Mouse (Mus musculus) cerebral cortex, adult 2 months (tissue): ENCODE results near the gene Opn1mw.

Source experiments
- WGBS: fragments of 180-500 bp; shearing (Covaris S2); methylation state at CpG from one replicate; pipeline ENCODE4 v1.1.7; 2018; 5-methylcytosine and 5-hydroxymethylcytosine counted together

Opn1mw gene

DNA sequence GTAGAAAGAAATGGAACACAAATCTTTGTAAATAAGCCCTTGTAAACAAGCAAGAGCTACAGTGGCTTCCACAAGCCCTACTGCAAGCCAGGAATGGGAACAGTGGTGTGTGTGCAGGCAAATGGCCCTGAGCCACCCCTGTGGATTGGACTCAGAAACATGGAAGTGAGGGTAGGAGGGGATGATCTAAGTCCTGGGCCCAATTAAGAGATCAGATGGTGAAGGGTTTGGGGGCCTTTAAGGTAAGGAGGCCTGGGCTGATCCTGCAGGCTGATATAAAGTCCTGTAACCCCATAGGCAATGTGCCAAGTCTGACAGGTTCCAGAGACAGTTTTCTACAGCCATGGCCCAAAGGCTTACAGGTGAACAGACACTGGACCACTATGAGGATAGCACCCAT lies at the start of gene Opn1mw:
TSS of gene Opn1mw (plus strand) at position 301 of the 400 bp plus-strand sequence.

DNA sequence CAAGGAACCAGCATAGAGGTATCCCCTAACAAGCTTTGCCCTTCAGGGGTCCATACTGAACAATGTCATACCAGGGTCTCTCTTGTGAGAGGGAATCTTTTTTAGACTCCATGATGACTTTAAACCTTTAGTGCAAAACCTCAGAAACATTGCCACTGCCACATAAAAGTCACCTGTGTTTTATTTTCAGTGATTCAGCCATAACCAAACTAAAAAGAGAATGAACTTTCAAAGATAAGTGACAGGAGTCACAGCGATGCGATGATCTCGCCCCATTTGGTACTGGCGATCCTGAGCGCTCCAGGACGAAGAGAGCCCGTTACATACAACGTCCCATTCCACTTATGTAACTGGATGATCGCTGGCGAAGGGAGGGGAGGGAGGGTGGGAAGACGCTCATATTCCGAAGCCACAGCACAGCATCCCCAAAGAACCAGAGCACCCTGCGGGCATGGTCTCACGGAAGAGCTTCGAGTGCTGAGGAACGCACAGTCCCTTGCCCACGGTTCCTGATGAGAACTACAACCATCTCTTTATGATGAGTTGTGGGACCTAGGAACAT lies 42.9 kb upstream of the Opn1mw start:
- WGBS = 4% methylated on average over 17 of the region's 17 CpGs

DNA sequence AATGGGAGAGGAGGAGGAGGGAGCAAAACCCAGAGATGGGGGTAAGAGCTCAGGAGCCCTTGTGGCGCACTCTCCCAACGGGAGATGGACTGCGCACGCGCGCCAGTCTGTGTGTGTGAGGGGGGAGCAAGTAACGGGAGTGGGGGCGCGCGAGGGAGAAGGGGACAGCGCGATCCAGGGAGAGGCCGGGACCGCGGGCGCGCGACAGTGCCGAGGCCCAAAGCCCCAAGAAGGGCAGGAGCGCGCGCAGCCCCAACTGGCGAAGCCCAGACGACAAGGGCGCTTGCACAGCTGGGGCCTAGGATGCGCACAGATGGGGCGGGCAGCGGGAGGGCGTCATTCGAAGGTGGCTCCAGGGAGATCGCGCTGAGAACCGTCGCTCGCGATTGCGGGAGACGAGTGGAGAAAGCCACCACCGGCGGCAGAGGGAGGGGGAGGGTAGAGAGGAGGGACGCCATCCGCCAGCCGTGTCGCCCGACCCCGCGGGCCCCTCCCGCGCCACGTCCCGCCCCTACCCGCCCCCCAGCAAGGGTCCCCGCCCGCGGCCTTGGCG lies 42.2 kb upstream of the Opn1mw start:
- 2% methylated on average over 37 of the region's 56 CpGs for WGBS

DNA sequence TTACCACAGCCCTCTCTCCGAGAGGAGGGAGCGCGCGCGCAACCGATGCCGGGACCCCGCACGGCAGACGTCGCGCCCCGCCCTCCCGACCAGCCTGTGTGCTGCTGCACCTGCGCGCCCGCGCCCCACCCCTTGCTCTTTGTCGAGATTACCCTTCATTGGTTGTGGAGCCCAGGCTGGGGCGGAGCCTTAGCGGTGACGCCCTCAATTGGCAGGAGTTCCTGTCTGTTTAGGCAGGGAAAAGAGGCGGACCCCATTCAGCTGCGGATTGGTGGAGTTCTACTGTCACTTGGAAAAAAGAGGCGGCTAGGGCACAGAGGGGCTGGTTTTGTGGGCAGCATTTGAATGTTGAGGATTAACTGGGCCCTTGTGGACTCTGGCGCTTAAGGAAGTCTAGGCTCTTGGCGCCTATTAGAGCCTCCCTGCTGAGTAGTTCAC lies 41.6 kb upstream of the Opn1mw start:
- 0% methylated on average over 24 of the region's 27 CpGs for WGBS

- 75% methylated on average over 1 of the region's 1 CpGs for WGBS
These were observed 32.1 kb upstream of the Opn1mw start for GRCm38 (mm10) chrX:74095130-74095529.

- WGBS = 18% methylated on average over 4 of the region's 4 CpGs
These were observed 23.6 kb upstream of the Opn1mw start for GRCm38 (mm10) chrX:74103457-74104188.

DNA sequence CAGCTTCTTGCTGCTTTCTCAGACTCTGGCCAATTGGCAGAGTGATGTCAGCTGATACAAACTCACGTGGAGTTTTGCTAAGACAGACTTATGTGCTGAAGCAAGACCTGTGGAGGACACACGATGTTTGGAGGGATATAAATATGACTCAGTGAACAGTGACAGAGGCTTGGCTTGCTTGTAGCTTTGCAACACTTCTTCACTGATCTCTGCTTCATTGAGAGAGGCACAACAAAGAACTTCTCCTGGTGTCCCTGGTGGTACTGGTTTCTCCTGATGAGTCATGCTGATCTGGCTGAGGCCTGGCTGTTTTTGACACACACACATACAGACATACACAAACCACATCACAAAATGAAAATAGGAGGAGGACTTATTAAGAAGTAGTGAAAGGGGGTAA lies 21.3 kb upstream of the Opn1mw start:
- WGBS = 38% methylated on average over 2 of the region's 2 CpGs

GRCm38 (mm10) chrX:74108747-74109146 lies 18.5 kb upstream of the Opn1mw start:
- WGBS = 12% methylated on average over 3 of the region's 3 CpGs

DNA sequence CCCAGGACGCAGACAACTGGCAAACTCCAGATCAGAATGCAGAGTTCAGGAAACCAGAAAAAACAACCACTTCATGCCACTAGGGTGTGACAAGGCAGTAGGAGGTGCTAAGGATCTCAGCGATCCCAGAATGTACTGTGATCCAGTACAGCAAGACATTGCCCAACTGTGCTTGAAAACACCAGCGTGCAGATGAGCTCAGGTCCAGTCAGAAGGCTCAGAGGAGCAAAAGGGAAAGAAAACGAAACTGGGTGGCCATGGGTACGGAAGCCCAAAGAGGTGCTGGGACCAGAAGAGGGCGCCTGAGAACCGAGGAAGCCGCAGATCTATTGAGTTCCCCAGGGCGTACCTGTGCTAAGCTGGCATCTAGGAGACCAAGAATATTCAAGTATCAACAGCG lies 11.8 kb upstream of the Opn1mw start:
- 1% methylated on average over 10 of the region's 10 CpGs for WGBS

- 66% methylated on average over 2 of the region's 2 CpGs for WGBS
These were observed 2.3 kb upstream of the Opn1mw start for GRCm38 (mm10) chrX:74124975-74125374.

GRCm38 (mm10) chrX:74135263-74135662 lies 8.0 kb downstream of the Opn1mw start, which contains the start of gene Mecp2:
Mecp2 (minus strand) TSS chrX:74135363.
- 54% methylated on average over 1 of the region's 1 CpGs for WGBS

GRCm38 (mm10) chrX:74167738-74168137 lies 40.5 kb downstream of the Opn1mw start, which contains the start of gene Tex28:
Tex28 (minus strand) TSS chrX:74167838.
- WGBS = 100% methylated on average over 1 of the region's 1 CpGs

DNA sequence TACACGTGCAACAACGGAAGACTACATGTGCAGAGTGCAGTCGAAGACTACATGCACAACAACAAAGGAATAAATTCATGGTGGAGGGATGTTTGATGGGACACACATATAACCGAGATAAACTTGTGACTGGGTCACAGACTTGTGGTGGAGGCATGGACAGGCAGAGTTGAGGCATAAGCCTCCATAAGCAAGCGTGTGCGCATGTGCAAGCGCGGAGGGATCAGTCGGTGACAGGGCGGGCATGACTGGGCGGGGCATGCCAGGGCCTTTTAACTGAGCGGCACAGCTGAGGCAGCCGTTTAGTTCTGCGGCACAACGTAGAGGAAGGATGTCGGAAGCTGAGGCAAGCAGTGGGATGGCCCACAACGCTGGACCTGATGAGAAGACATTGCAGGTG lies 49.7 kb downstream of the Opn1mw start, which contains the start of gene Tktl1:
TSS of gene Tktl1 (plus strand) at position 301 of the 400 bp plus-strand sequence.
- WGBS = 92% methylated on average over 17 of the region's 17 CpGs
